Mouse (Mus musculus) lung, adult 10 weeks (tissue): ENCODE measurements around the gene Ercc6. TPM values are rescaled to one million over a fixed set of nuclear protein-coding genes. Genes with fewer than 3 reads are reported as not detected.

Source experiments
- polyA plus RNA-seq: library from polyadenylated mRNA; stranded (reverse); fragments of 350-450 nt; fragmentation: Illumina TruSeq; extraction: RNeasy Lipid Tissue Mini Kit (QIAGEN cat#74804); gene quantifications from one replicate; pipeline ENCODE4 v1.2.3, GENCODE M21; 2014; ENCODE audit warnings: low read depth, low replicate concordance; ENCODE audit not compliant: insufficient read depth

Gene Ercc6
- polyA plus RNA-seq = 2.1 TPM

DNA sequence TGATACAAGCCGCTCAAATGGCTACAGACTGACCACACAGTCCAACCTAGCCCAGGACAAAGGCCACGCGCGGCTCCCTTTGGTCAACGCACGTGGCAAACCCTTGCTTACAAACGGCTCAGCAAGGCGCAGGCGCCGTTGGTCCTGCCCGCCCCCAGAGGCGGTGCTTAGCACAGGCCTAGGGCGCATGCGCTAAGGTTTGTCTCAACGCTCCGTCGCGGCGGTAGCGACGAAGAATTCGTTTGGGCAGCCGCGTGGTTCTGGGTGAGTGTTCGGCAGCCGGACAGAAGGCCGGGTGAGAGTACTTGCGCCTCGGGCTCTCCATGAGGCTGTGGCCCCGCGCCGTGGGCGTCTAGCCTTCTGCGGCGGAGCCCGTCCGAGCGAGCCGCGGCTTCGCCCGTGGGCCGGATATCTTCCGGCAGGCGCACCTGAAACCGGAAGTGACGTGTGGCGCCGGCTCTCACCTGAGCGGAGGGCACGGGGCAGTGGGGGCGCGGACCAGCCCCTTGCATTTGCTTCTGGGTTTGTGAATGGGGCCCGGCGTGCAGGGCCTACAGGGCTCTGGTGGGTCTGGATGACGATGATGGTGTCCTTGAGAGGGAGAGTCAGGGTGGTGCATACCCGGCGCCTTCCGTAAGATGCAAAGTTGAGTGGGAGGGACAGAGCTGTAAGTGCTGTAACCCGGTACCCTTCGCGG is at the start of gene Ercc6:
Gene Ercc6 (plus strand): TSS at position 186 of the 697 bp plus-strand sequence.

DNA sequence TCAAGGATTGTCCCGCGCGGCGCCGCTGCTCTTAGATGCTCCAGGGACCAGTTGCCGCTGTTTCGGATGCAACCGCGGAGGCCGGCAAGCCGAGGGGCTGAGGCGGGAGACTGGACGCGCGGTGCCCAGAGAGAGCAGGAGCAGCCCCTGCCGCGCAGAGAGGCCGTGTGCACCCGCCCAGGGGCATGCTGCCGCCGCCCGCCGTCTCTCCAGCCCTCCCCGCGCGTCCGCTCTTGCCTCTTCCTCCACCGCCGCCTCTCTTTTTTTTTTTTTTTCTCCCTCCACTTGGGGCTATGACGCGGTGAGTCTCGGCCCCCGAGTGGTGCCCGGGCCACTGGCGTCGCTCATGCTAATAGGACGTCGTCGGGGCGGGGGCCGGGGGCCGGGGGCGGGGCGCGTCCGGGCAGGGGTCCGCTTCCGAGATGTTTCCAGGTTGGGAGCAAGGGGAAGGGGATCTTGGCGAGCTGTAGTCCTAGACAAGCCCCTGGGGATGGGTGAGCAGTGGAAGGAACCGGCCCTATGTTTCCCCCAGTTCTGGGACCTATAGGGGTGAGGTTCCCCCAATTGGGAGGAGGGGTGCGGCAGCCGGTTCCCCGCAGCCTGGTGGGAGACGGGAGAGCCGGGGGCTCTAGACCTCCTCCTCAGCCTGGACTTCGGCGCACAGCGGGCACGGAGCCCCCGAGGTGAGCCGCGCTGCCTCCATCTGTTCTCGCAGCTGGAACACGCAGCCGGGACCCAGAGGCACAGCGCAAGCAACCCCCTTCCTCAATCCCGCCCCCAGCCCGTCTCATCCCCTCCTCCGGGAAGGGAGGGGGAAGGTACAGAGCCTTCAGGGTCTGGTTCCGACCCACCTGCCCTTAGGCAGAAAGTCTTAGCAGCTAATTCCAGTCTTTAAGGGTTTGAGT is 48.5 kb upstream of the Ercc6 start, which contains the start of gene Slc18a3:
Gene Slc18a3 (minus strand): TSS at position 250 of the 905 bp plus-strand sequence.

DNA sequence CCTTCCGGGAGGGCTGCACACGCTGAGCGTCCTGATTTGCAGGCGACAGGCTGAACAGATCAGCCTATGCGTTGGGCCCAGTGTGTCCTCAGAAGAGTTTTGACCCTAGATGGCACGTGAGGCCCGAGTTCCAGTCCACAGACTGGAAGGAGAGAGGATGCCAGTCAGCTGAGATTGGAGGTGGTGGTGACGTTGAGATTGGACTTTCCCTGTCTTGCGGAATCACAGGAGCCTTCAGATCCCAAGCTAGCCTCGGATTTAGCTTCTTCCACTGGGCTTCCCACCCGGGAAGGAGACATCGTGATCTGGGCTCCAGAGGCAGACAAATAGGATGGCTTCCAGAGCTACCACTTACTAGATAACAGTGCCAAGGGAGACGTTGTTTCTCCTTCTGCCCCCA is 47.4 kb upstream of the Ercc6 start, which contains the start of gene Chat:
Gene Chat (minus strand): TSS at position 101 of the 400 bp plus-strand sequence.

DNA sequence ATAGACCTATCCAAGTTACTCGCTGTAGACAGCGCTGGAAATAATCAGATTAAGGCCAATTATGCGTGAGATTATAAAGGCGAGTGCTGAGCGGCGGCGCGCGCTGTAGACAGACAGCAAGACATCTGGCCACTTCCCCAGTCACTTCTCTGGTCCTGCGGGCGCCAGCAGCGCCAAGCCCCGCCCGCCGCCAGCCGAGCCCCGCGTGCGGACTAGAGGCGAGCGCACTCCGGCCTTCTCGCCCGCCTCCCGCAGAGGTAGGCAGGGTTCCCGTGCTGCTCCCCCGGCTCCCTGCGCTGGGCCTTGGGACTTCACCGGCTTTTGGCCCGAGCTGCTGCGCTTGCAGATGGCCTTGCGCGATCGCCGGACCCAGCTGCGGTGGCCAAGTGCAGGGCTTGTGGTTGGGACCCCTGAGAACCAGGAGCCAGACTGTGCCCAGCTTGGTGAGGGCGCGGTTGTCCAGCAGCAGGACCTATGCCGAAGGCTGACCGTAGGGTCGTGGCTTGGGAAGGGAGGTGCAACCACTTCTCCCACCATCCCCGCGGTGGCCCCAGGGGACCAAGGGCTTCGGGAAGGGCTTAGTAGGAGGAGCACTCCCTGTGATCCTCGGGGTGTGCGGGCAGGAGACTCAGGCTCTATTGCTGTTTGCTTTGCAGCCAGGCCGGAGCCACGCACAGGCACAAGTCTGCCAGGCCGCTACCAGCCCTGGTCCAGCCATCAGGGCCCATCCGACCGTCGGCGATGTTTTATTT is 86.1 kb downstream of the Ercc6 start, which contains the start of gene Prrxl1:
Gene Prrxl1 (plus strand): TSS at position 118 of the 752 bp plus-strand sequence.

Other genes starting within 250 kb of the Ercc6 start
- 0.29 TPM for gene Ogdhl, start 191.5 kb upstream of the Ercc6 start, polyA plus RNA-seq
- gene 1700024G13Rik, start 125.1 kb upstream of the Ercc6 start, polyA plus RNA-seq = 29.6 TPM
- not detected for gene Slc18a3, start 48.7 kb upstream of the Ercc6 start, polyA plus RNA-seq
- gene Chat, start 47.5 kb upstream of the Ercc6 start, polyA plus RNA-seq = not detected
- not detected for gene Prrxl1, start 85.9 kb downstream of the Ercc6 start, polyA plus RNA-seq
- 0.23 TPM for gene 3425401B19Rik, start 171.8 kb downstream of the Ercc6 start, polyA plus RNA-seq